In genomic region chr13:19137212-19137611, GRCm38 (mm10) we compare ENCODE assay signal across 24 mouse cellular contexts.
DNase-seq lines count a peak whose midpoint lies in the region; TF ChIP-seq lines count a peak whose summit lies in the region.
"Had no signal": no experiment of that assay in that cellular context is flagged by ENCODE, and none has a peak within 500 bp of the region (broad histone marks: within the 10 kb centered on the region; RNA-seq: fewer than 3 reads in every experiment).

No protein-coding gene starts in this region.

- TF ChIP-seq CTCF in E14TG2a.4 (conservative IDR thresholded peaks at IDR 0.05; ENCODE audit: low read length) = no peak
- no peak for TF ChIP-seq CTCF in ES-Bruce4 (IDR thresholded peaks at IDR 0.05; ENCODE audit: low read depth, low read length)

- H3K4me1 ChIP-seq in E14TG2a.4 (replicated peaks; ENCODE audit: low read depth, low read length) (no peaks in the 10 kb centered on the region), ES-Bruce4 (ENCODE audit: control insufficient read depth, insufficient read depth, low read length) (no peaks in the 10 kb centered on the region)
- H3K4me1 ChIP-seq: forebrain, embryonic 13.5 days; hindbrain, embryonic 12.5 days; hindbrain, embryonic 15.5 days; intestine, embryonic 15.5 days had no signal

- no peak for TF ChIP-seq POLR2A in ES-Bruce4 (IDR thresholded peaks at IDR 0.05; ENCODE audit: insufficient read depth, low read length)

- H3K9ac ChIP-seq in ES-Bruce4 (ENCODE audit: low read depth, poor library complexity, severe bottlenecking) = no peak overlapping the region
- H3K9ac ChIP-seq: forebrain, embryonic 13.5 days; heart, embryonic 13.5 days; hindbrain, embryonic 12.5 days; hindbrain, embryonic 15.5 days; intestine, embryonic 15.5 days had no signal

- peak; percentile 81 for DNase-seq in R1 (ENCODE audit: low read depth, low spot score)
- DNase-seq in yolk sac, embryonic 10.5 days (ENCODE audit: low spot score) = peak; percentile 40
- no peak for DNase-seq in neural tube, embryonic 10.5 days (ENCODE audit: extremely low spot score, low spot score)
- DNase-seq in natural killer cell, adult 2 months (ENCODE audit: low spot score in 2 of 2) = no peak
- DNase-seq: adrenal gland, adult 2 months; adrenal gland, postnatal 14 days; cerebellum, adult 11 months; cerebellum, adult 2 months; cerebellum, adult 9-11 months; cerebellum, postnatal 25 days; gastrocnemius, adult 2 months; gastrocnemius, postnatal 14 days; heart, adult 18-20 months; heart, postnatal 14 days; heart, postnatal 4 days; kidney, adult 18-20 months had no signal

- H3K36me3 ChIP-seq in E14TG2a.4 (ENCODE audit: insufficient read depth, low read length) = peaks cover 20% of the 10 kb centered on the region
- H3K36me3 ChIP-seq in ES-Bruce4 (ENCODE audit: control insufficient read depth, insufficient read depth, low read length, poor library complexity, severe bottlenecking) = 0 out of 2 replicates have a peak, but pooled peaks cover 3% of the 10 kb centered on the region
- H3K36me3 ChIP-seq: forebrain, embryonic 10.5 days; heart, embryonic 13.5 days; intestine, embryonic 15.5 days had no signal

- no peak for TF ChIP-seq EP300 in ES-Bruce4 (IDR thresholded peaks at IDR 0.05; ENCODE audit: insufficient read depth, low read depth, low read length)

- H3K4me3 ChIP-seq in E14TG2a.4 (replicated peaks; ENCODE audit: low read length) (0 out of 2 replicates have a peak overlapping the region, but pooled peaks have one; percentile 23), ES-Bruce4 (ENCODE audit: low read depth, low read length) (no peak overlapping the region)
- H3K4me3 ChIP-seq: forebrain, embryonic 10.5 days; forebrain, embryonic 13.5 days; gastrocnemius, adult 2 months; heart, embryonic 13.5 days; hindbrain, embryonic 12.5 days; hindbrain, embryonic 15.5 days; intestine, embryonic 15.5 days had no signal

- H3K9me3 ChIP-seq in E14TG2a.4 (ENCODE audit: low read length) = peaks cover 42% of the 10 kb centered on the region
- H3K9me3 ChIP-seq in ES-Bruce4 (replicated peaks; ENCODE audit: control insufficient read depth, insufficient read depth, low read length, poor library complexity, severe bottlenecking) = peaks cover 17% of the 10 kb centered on the region
- H3K9me3 ChIP-seq: forebrain, embryonic 10.5 days; forebrain, embryonic 13.5 days; heart, embryonic 13.5 days; hindbrain, embryonic 12.5 days; hindbrain, embryonic 15.5 days; intestine, embryonic 15.5 days had no signal

- H3K27ac ChIP-seq in ES-Bruce4 (ENCODE audit: insufficient read depth, low read length) = peak overlapping the region; percentile 71
- H3K27ac ChIP-seq: forebrain, embryonic 10.5 days; forebrain, embryonic 13.5 days; gastrocnemius, adult 2 months; heart, embryonic 13.5 days; hindbrain, embryonic 12.5 days; hindbrain, embryonic 15.5 days; intestine, embryonic 15.5 days had no signal

- no peaks in the 10 kb centered on the region for H3K27me3 ChIP-seq in E14TG2a.4 (ENCODE audit: insufficient read depth, low read length)
- H3K27me3 ChIP-seq in ES-Bruce4 (ENCODE audit: control insufficient read depth, insufficient read depth, low read length, poor library complexity, severe bottlenecking) = no peaks in the 10 kb centered on the region
- H3K27me3 ChIP-seq: forebrain, embryonic 13.5 days; heart, embryonic 13.5 days; hindbrain, embryonic 12.5 days; hindbrain, embryonic 15.5 days; intestine, embryonic 15.5 days had no signal

Comparison
In these comparisons a context has a peak if more than half of its experiments do, and no peak if none do; other contexts are left out.
1. DNase-seq: peak in R1 (single experiment) and yolk sac, embryonic 10.5 days (single experiment); none in neural tube, embryonic 10.5 days (single experiment) and natural killer cell, adult 2 months (0 of 2).